21 mouse cellular contexts compared by ENCODE assay signal in the genomic region with DNA sequence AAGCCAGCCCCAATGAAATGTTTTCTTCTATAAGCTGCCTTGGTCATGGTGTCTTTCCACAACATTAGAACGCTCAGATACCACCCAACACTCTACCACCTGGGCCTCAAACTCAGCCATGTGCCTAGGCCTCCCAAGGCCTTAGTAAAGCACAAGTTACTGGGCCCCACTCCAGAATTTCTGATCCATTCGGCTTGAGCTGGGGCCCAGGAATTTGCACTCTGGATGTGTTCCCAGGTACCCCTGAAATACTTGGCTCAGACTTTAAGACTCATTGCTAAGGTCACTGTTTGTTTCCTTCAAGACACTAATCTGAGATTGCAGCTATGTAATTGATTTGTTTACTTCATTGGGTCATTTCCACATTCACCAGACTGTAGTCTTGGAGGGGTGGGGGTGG.
A peak's percentile ranks its signal among the peaks of the same experiment; 100 is the strongest.
DNase-seq lines count a peak whose midpoint lies in the region; ATAC-seq and TF ChIP-seq lines count a peak whose summit lies in the region.
"Had no signal": no experiment of that assay in that cellular context is flagged by ENCODE, and none has a peak within 500 bp of the region (broad histone marks: within the 10 kb centered on the region; RNA-seq: fewer than 3 reads in every experiment).

No protein-coding gene starts in this region.

- DNase-seq in heart, adult 11 months = peak; percentile 43
- DNase-seq in heart, postnatal 4 days = no peak
- DNase-seq in liver, adult 2 months (ENCODE audit: extremely low read depth, low read depth, low spot score) = peak; percentile 26
- DNase-seq in lung, postnatal 4 days = peak; percentile 9 to 53
- DNase-seq: cerebellum, adult 9-10 months; heart, adult 18-20 months; heart, postnatal 36 days; right cerebral cortex, postnatal 14 days; spleen, adult 18-20 months; thymus, postnatal 25 days had no signal

- no peaks in the 10 kb centered on the region for H3K9me3 ChIP-seq in liver, embryonic 12.5 days (replicated peaks)
- no peaks in the 10 kb centered on the region for H3K9me3 ChIP-seq in lung, embryonic 15.5 days
- H3K9me3 ChIP-seq: embryonic facial prominence, embryonic 15.5 days; forebrain, embryonic 10.5 days; hindbrain, embryonic 15.5 days; limb, embryonic 13.5 days; midbrain, embryonic 15.5 days had no signal

- no peak for TF ChIP-seq CTCF in liver, adult 2 months (IDR thresholded peaks at IDR 0.05; ENCODE audit: low read depth, low read length)

- 77% methylated on average over 2 of the region's 2 CpGs for WGBS in liver, adult 2 months
- WGBS in liver, embryonic 12.5 days (ENCODE audit: insufficient replicate concordance) = 68% methylated on average over 2 of the region's 2 CpGs
- 56% methylated on average over 2 of the region's 2 CpGs for WGBS in lung, embryonic 15.5 days

- H3K9ac ChIP-seq in liver, adult 2 months (ENCODE audit: low read depth, low read length) = no peak overlapping the region
- no peak overlapping the region for H3K9ac ChIP-seq in liver, embryonic 12.5 days
- no peak overlapping the region for H3K9ac ChIP-seq in lung, embryonic 15.5 days
- H3K9ac ChIP-seq: embryonic facial prominence, embryonic 15.5 days; hindbrain, embryonic 15.5 days; limb, embryonic 13.5 days; midbrain, embryonic 15.5 days had no signal

- ATAC-seq in liver, embryonic 12.5 days = no peak
- ATAC-seq in lung, embryonic 15.5 days (ENCODE audit: borderline replicate concordance, extremely low read depth, low FRiP score, low TSS enrichment) = peak; percentile 46; the same call in 1 of the 2 replicates
- no peak for ATAC-seq in CD4-positive, CD25-positive, alpha-beta regulatory T cell, adult 4 months
- ATAC-seq: intestine, embryonic 16.5 days; midbrain, embryonic 15.5 days; Patski had no signal

- no peak overlapping the region for H3K4me2 ChIP-seq in liver, embryonic 12.5 days
- H3K4me2 ChIP-seq in lung, embryonic 15.5 days = no peak overlapping the region
- H3K4me2 ChIP-seq: embryonic facial prominence, embryonic 15.5 days; hindbrain, embryonic 15.5 days; limb, embryonic 13.5 days; midbrain, embryonic 15.5 days had no signal

- no peak overlapping the region for H3K27ac ChIP-seq in liver, adult 2 months (replicated peaks; ENCODE audit: insufficient read depth, low read depth, low read length)
- no peak overlapping the region for H3K27ac ChIP-seq in liver, embryonic 12.5 days
- H3K27ac ChIP-seq in lung, embryonic 15.5 days = no peak overlapping the region
- H3K27ac ChIP-seq: embryonic facial prominence, embryonic 15.5 days; forebrain, embryonic 10.5 days; hindbrain, embryonic 15.5 days; limb, embryonic 13.5 days; midbrain, embryonic 15.5 days had no signal

- no peaks in the 10 kb centered on the region for H3K4me1 ChIP-seq in liver, adult 2 months (ENCODE audit: control insufficient read depth, insufficient read depth, low read length)
- no peaks in the 10 kb centered on the region for H3K4me1 ChIP-seq in liver, embryonic 12.5 days
- no peaks in the 10 kb centered on the region for H3K4me1 ChIP-seq in lung, embryonic 15.5 days
- H3K4me1 ChIP-seq: embryonic facial prominence, embryonic 15.5 days; forebrain, embryonic 10.5 days; limb, embryonic 13.5 days had no signal

- no peak overlapping the region for H3K4me3 ChIP-seq in liver, adult 2 months (ENCODE audit: insufficient read depth, low read depth, low read length)
- no peak overlapping the region for H3K4me3 ChIP-seq in liver, embryonic 12.5 days
- H3K4me3 ChIP-seq in lung, embryonic 15.5 days = no peak overlapping the region
- H3K4me3 ChIP-seq: embryonic facial prominence, embryonic 15.5 days; forebrain, embryonic 10.5 days; hindbrain, embryonic 15.5 days; limb, embryonic 13.5 days; midbrain, embryonic 15.5 days; myocyte had no signal

- no peaks in the 10 kb centered on the region for H3K27me3 ChIP-seq in liver, adult 2 months (ENCODE audit: control insufficient read depth, insufficient read depth, low read length)
- no peaks in the 10 kb centered on the region for H3K27me3 ChIP-seq in liver, embryonic 12.5 days (replicated peaks)
- H3K27me3 ChIP-seq in lung, embryonic 15.5 days = no peaks in the 10 kb centered on the region
- H3K27me3 ChIP-seq: embryonic facial prominence, embryonic 15.5 days; hindbrain, embryonic 15.5 days; limb, embryonic 13.5 days; midbrain, embryonic 15.5 days had no signal

- no peaks in the 10 kb centered on the region for H3K79me2 ChIP-seq in liver, adult 2 months (ENCODE audit: control insufficient read depth, insufficient read depth, low read length)

- no peak for TF ChIP-seq POLR2A in liver, adult 2 months (IDR thresholded peaks at IDR 0.05; ENCODE audit: extremely low read depth, insufficient read depth, low read length)

- H3K36me3 ChIP-seq in liver, adult 2 months (ENCODE audit: control insufficient read depth, insufficient read depth, low read length) = no peaks in the 10 kb centered on the region
- H3K36me3 ChIP-seq in liver, embryonic 12.5 days = no peaks in the 10 kb centered on the region
- no peaks in the 10 kb centered on the region for H3K36me3 ChIP-seq in lung, embryonic 15.5 days
- H3K36me3 ChIP-seq: embryonic facial prominence, embryonic 15.5 days; forebrain, embryonic 10.5 days; hindbrain, embryonic 15.5 days; limb, embryonic 13.5 days; midbrain, embryonic 15.5 days had no signal
